Mouse (Mus musculus): Measurements from ENCODE around the gene Mutyh.

DNA sequence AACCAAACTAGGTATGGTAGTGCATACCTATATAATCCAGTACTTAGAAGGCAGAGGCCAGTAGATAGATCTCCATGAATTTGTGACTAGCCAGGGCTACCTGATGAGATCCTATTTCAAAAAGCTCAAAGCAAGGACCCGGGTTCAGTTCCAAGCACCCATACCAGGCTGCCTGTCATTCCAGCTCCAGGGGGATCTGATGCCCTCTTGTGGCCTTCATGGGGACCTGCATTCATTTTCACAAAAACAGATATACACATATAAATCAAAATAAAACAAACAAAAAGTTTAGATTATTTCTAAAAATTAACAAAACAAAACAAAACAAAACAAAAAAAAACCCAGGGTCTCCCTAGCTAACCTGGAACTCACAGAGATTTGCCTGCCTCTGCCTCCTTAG, 20.9 kb upstream of the Mutyh start:
- TF ChIP-seq POLR2A (IDR thresholded peaks at IDR 0.05; ENCODE audit: low read depth, low read length) (no peak), CTCF (conservative IDR thresholded peaks at IDR 0.05; ENCODE audit: insufficient read depth, insufficient read length, low read depth, low read length) (peak; percentile 18; the same call in 1 of the 2 replicates)

Measured in kidney, adult 2 months (tissue).